19 mouse cellular contexts compared by ENCODE assay signal in the genomic region with DNA sequence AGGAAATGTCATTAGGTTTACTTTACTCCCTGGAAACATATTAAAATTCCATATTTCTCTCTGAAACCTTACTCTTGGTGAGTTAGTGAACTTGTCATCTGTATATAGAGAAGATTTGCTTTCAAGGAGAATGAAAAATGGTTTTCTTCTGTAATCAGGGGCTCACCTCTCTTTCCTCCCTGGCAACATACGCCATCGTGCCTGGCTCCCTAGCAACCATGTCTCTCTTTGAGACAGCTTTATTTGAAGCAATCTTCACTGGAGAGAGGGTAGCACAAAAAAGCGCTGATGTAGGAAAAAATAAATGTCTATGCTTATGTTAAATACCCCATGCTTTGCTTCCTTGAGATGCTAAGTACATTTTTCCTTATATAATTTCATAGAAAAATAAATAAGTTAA.
DNase-seq lines count a peak whose midpoint lies in the region; ATAC-seq and TF ChIP-seq lines count a peak whose summit lies in the region.
"Had no signal": no experiment of that assay in that cellular context is flagged by ENCODE, and none has a peak within 500 bp of the region (broad histone marks: within the 10 kb centered on the region; RNA-seq: fewer than 3 reads in every experiment).

No protein-coding gene starts in this region.

- 81% methylated on average over 3 of the region's 3 CpGs for WGBS in forebrain, embryonic 16.5 days
- WGBS in forebrain, embryonic 12.5 days, result 81% methylated on average over 3 of the region's 3 CpGs
- WGBS in hindbrain, embryonic 16.5 days, result 33% methylated on average over 3 of the region's 3 CpGs
- WGBS in hindbrain, embryonic 11.5 days, result 64% methylated on average over 3 of the region's 3 CpGs
- WGBS in midbrain, embryonic 16.5 days, result 33% methylated on average over 3 of the region's 3 CpGs
- 87% methylated on average over 3 of the region's 3 CpGs for WGBS in midbrain, embryonic 10.5 days
- 36% methylated on average over 3 of the region's 3 CpGs for WGBS in hindbrain, postnatal 0 days

- TF ChIP-seq CTCF in hindbrain, postnatal 0 days (IDR thresholded peaks at IDR 0.05; ENCODE audit: low read depth), result no peak

- intact Hi-C loops in left cerebral cortex, postnatal 4 days (cut with DNase I), result no loop called here

- H3K27ac ChIP-seq in forebrain, embryonic 16.5 days (ENCODE audit: low read length), result no peak overlapping the region
- H3K27ac ChIP-seq in forebrain, embryonic 12.5 days, result no peak overlapping the region
- H3K27ac ChIP-seq in hindbrain, embryonic 16.5 days (ENCODE audit: low read depth, low read length), result no peak overlapping the region
- H3K27ac ChIP-seq in hindbrain, embryonic 11.5 days (ENCODE audit: low read depth, low read length), result no peak overlapping the region
- no peak overlapping the region for H3K27ac ChIP-seq in midbrain, embryonic 16.5 days (ENCODE audit: low read length)
- no peak overlapping the region for H3K27ac ChIP-seq in midbrain, embryonic 10.5 days (replicated peaks)
- H3K27ac ChIP-seq in hindbrain, postnatal 0 days, result no peak overlapping the region
- H3K27ac ChIP-seq: embryonic facial prominence, embryonic 13.5 days; gastrocnemius, adult 2 months; hindbrain, embryonic 15.5 days had no signal

- H3K9ac ChIP-seq in forebrain, embryonic 16.5 days (replicated peaks; ENCODE audit: low read depth, low read length), result no peak overlapping the region
- H3K9ac ChIP-seq in forebrain, embryonic 12.5 days, result no peak overlapping the region
- H3K9ac ChIP-seq in hindbrain, embryonic 16.5 days (ENCODE audit: low read depth, low read length), result no peak overlapping the region
- no peak overlapping the region for H3K9ac ChIP-seq in hindbrain, embryonic 11.5 days (ENCODE audit: low read depth, low read length)
- H3K9ac ChIP-seq in midbrain, embryonic 16.5 days (ENCODE audit: low read depth, low read length), result no peak overlapping the region
- no peak overlapping the region for H3K9ac ChIP-seq in hindbrain, postnatal 0 days (replicated peaks; ENCODE audit: low read length)
- H3K9ac ChIP-seq: embryonic facial prominence, embryonic 13.5 days; heart, embryonic 12.5 days; hindbrain, embryonic 15.5 days had no signal

- no peak overlapping the region for H3K4me2 ChIP-seq in forebrain, embryonic 16.5 days (ENCODE audit: low read length)
- no peak overlapping the region for H3K4me2 ChIP-seq in forebrain, embryonic 12.5 days
- no peak overlapping the region for H3K4me2 ChIP-seq in hindbrain, embryonic 16.5 days (ENCODE audit: low read length)
- H3K4me2 ChIP-seq in hindbrain, embryonic 11.5 days (replicated peaks; ENCODE audit: low read depth, low read length), result no peak overlapping the region
- no peak overlapping the region for H3K4me2 ChIP-seq in midbrain, embryonic 16.5 days (ENCODE audit: low read length)
- H3K4me2 ChIP-seq in hindbrain, postnatal 0 days (ENCODE audit: low read depth, low read length), result no peak overlapping the region
- H3K4me2 ChIP-seq: embryonic facial prominence, embryonic 13.5 days; heart, embryonic 12.5 days; hindbrain, embryonic 15.5 days had no signal

- H3K9me3 ChIP-seq in forebrain, embryonic 16.5 days (ENCODE audit: control insufficient read depth, low read length), result no peaks in the 10 kb centered on the region
- H3K9me3 ChIP-seq in forebrain, embryonic 12.5 days, result no peaks in the 10 kb centered on the region
- H3K9me3 ChIP-seq in hindbrain, embryonic 16.5 days (ENCODE audit: control insufficient read depth, low read length), result no peaks in the 10 kb centered on the region
- no peaks in the 10 kb centered on the region for H3K9me3 ChIP-seq in hindbrain, embryonic 11.5 days (ENCODE audit: control insufficient read depth, low read length)
- no peaks in the 10 kb centered on the region for H3K9me3 ChIP-seq in midbrain, embryonic 16.5 days (replicated peaks; ENCODE audit: control insufficient read depth, low read length, poor library complexity, severe bottlenecking)
- no peaks in the 10 kb centered on the region for H3K9me3 ChIP-seq in midbrain, embryonic 10.5 days (replicated peaks)
- H3K9me3 ChIP-seq in hindbrain, postnatal 0 days (ENCODE audit: low read length), result no peaks in the 10 kb centered on the region
- H3K9me3 ChIP-seq: embryonic facial prominence, embryonic 13.5 days; heart, embryonic 12.5 days; hindbrain, embryonic 15.5 days had no signal

- H3K36me3 ChIP-seq in forebrain, embryonic 16.5 days (ENCODE audit: control insufficient read depth, insufficient read depth), result no peaks in the 10 kb centered on the region
- H3K36me3 ChIP-seq in forebrain, embryonic 12.5 days (replicated peaks), result no peaks in the 10 kb centered on the region
- no peaks in the 10 kb centered on the region for H3K36me3 ChIP-seq in hindbrain, embryonic 16.5 days (ENCODE audit: control insufficient read depth, insufficient read depth, low read length)
- no peaks in the 10 kb centered on the region for H3K36me3 ChIP-seq in hindbrain, embryonic 11.5 days (ENCODE audit: control insufficient read depth, insufficient read depth, low read length)
- H3K36me3 ChIP-seq in midbrain, embryonic 16.5 days (ENCODE audit: control insufficient read depth, insufficient read depth, low read length), result no peaks in the 10 kb centered on the region
- no peaks in the 10 kb centered on the region for H3K36me3 ChIP-seq in midbrain, embryonic 10.5 days
- no peaks in the 10 kb centered on the region for H3K36me3 ChIP-seq in hindbrain, postnatal 0 days (ENCODE audit: insufficient read depth, low read length)
- H3K36me3 ChIP-seq: embryonic facial prominence, embryonic 13.5 days; heart, embryonic 12.5 days; hindbrain, embryonic 15.5 days had no signal

- no peaks in the 10 kb centered on the region for H3K27me3 ChIP-seq in forebrain, embryonic 16.5 days (replicated peaks; ENCODE audit: control insufficient read depth, insufficient read depth, low read length)
- H3K27me3 ChIP-seq in forebrain, embryonic 12.5 days, result no peaks in the 10 kb centered on the region
- H3K27me3 ChIP-seq in hindbrain, embryonic 16.5 days (replicated peaks; ENCODE audit: control insufficient read depth, insufficient read depth, low read length), result no peaks in the 10 kb centered on the region
- no peaks in the 10 kb centered on the region for H3K27me3 ChIP-seq in hindbrain, embryonic 11.5 days (ENCODE audit: control insufficient read depth, insufficient read depth, low read length)
- H3K27me3 ChIP-seq in midbrain, embryonic 16.5 days (ENCODE audit: control insufficient read depth, insufficient read depth, low read depth, low read length), result no peaks in the 10 kb centered on the region
- no peaks in the 10 kb centered on the region for H3K27me3 ChIP-seq in midbrain, embryonic 10.5 days (ENCODE audit: low read depth, poor library complexity, severe bottlenecking)
- no peaks in the 10 kb centered on the region for H3K27me3 ChIP-seq in hindbrain, postnatal 0 days (ENCODE audit: insufficient read depth, low read length)
- H3K27me3 ChIP-seq: embryonic facial prominence, embryonic 13.5 days; heart, embryonic 12.5 days; hindbrain, embryonic 15.5 days; Patski had no signal

- H3K4me1 ChIP-seq in forebrain, embryonic 16.5 days (replicated peaks; ENCODE audit: control insufficient read depth, insufficient read depth, low read length), result no peaks in the 10 kb centered on the region
- no peaks in the 10 kb centered on the region for H3K4me1 ChIP-seq in forebrain, embryonic 12.5 days
- H3K4me1 ChIP-seq in hindbrain, embryonic 16.5 days (ENCODE audit: control insufficient read depth, insufficient read depth, low read depth, low read length), result no peaks in the 10 kb centered on the region
- H3K4me1 ChIP-seq in hindbrain, embryonic 11.5 days (replicated peaks; ENCODE audit: control insufficient read depth, insufficient read depth, low read length), result no peaks in the 10 kb centered on the region
- H3K4me1 ChIP-seq in midbrain, embryonic 16.5 days (ENCODE audit: control insufficient read depth, insufficient read depth, low read length), result no peaks in the 10 kb centered on the region
- no peaks in the 10 kb centered on the region for H3K4me1 ChIP-seq in midbrain, embryonic 10.5 days
- no peaks in the 10 kb centered on the region for H3K4me1 ChIP-seq in hindbrain, postnatal 0 days (ENCODE audit: insufficient read depth, low read length)
- H3K4me1 ChIP-seq: embryonic facial prominence, embryonic 13.5 days; heart, embryonic 12.5 days; hindbrain, embryonic 15.5 days had no signal

- DNase-seq in hindbrain, embryonic 11.5 days (ENCODE audit: low spot score), result no peak
- DNase-seq in midbrain, embryonic 10.5 days (ENCODE audit: low spot score), result no peak
- peak; percentile 20 for DNase-seq in hindbrain, postnatal 0 days (ENCODE audit: low spot score)
- no peak for DNase-seq in left cerebral cortex, postnatal 4 days
- DNase-seq: adrenal gland, postnatal 14 days; cerebellum, adult 18-20 months; cerebellum, adult 9-11 months; cerebellum, postnatal 36 days; gastrocnemius, adult 2 months; gastrocnemius, postnatal 25 days had no signal

- no peak overlapping the region for H3K4me3 ChIP-seq in forebrain, embryonic 16.5 days (replicated peaks; ENCODE audit: low read length)
- no peak overlapping the region for H3K4me3 ChIP-seq in forebrain, embryonic 12.5 days (replicated peaks)
- H3K4me3 ChIP-seq in hindbrain, embryonic 16.5 days (ENCODE audit: low read length), result no peak overlapping the region
- H3K4me3 ChIP-seq in hindbrain, embryonic 11.5 days (ENCODE audit: low read depth, low read length), result no peak overlapping the region
- no peak overlapping the region for H3K4me3 ChIP-seq in midbrain, embryonic 16.5 days (ENCODE audit: low read depth, low read length)
- no peak overlapping the region for H3K4me3 ChIP-seq in midbrain, embryonic 10.5 days
- H3K4me3 ChIP-seq in hindbrain, postnatal 0 days (ENCODE audit: low read length), result no peak overlapping the region
- H3K4me3 ChIP-seq: embryonic facial prominence, embryonic 13.5 days; gastrocnemius, adult 2 months; heart, embryonic 12.5 days; hindbrain, embryonic 15.5 days had no signal

- peak; percentile 43; the same call in 1 of the 2 replicates for ATAC-seq in forebrain, embryonic 16.5 days
- no peak for ATAC-seq in forebrain, embryonic 12.5 days (ENCODE audit: low FRiP score)
- peak; percentile 58; the same call in 1 of the 2 replicates for ATAC-seq in hindbrain, embryonic 16.5 days
- ATAC-seq in hindbrain, embryonic 11.5 days (ENCODE audit: low FRiP score), result no peak
- peak; percentile 76; the same call in 1 of the 2 replicates for ATAC-seq in midbrain, embryonic 16.5 days
- no peak for ATAC-seq in hindbrain, postnatal 0 days
- ATAC-seq: activated CD4-positive, CD25-positive, alpha-beta regulatory T cell, adult 4 months; Patski had no signal

Comparison
In these comparisons a context has a peak if more than half of its experiments do, and no peak if none do; other contexts are left out.
1. ATAC-seq: peak in forebrain, embryonic 16.5 days (single experiment), hindbrain, embryonic 16.5 days (single experiment) and midbrain, embryonic 16.5 days (single experiment); none in forebrain, embryonic 12.5 days (single experiment), hindbrain, embryonic 11.5 days (single experiment) and hindbrain, postnatal 0 days (single experiment).